Mouse (Mus musculus): ENCODE data around the gene Col5a2.

- TF ChIP-seq ZNF384 (IDR thresholded peaks at IDR 0.05; ENCODE audit: low read depth, low read length) (no peak), HCFC1 (IDR thresholded peaks at IDR 0.05; ENCODE audit: borderline replicate concordance, insufficient read depth, low read length) (no peak), ZC3H11A (IDR thresholded peaks at IDR 0.05; ENCODE audit: borderline replicate concordance, low read depth, low read length) (no peak), CHD2 (IDR thresholded peaks at IDR 0.05; ENCODE audit: low read depth, low read length) (no peak)
These were observed 143.4 kb downstream of the Col5a2 start for GRCm38 (mm10) chr1:45359673-45360072.

Measured in ES-E14 (cell line).